Mouse (Mus musculus) MEL (cell line): Measurements from ENCODE around the gene Scn4b.

Experiments
- CHD1 ChIP-seq: IDR thresholded peaks from 2 replicates; pipeline ENCODE4 v1.6.1; 2012; ENCODE audit warnings: low read depth, mild to moderate bottlenecking, inconsistent platforms, low read length, improper control_type of control experiment
- CTCF ChIP-seq, 3 experiments: IDR thresholded peaks in 2 of 3; conservative IDR thresholded peaks in 1 of 3; 2 replicates each; pipeline ENCODE4 v1.5.1; 2011 to 2012; ENCODE audit warnings: low read length in 3 of 3, low read depth in 2 of 3, mild to moderate bottlenecking in 2 of 3, improper control_type of control experiment in 1 of 3, inconsistent platforms in 1 of 3, mixed read lengths in 1 of 3, moderate library complexity in 1 of 3; ENCODE audit not compliant: control insufficient read depth in 1 of 3, insufficient read depth in 1 of 3, poor library complexity in 1 of 3, severe bottlenecking in 1 of 3
- GABPA ChIP-seq: IDR thresholded peaks from 2 replicates; pipeline ENCODE4 v1.6.1; 2012; ENCODE audit warnings: low read depth, mild to moderate bottlenecking, inconsistent platforms, low read length, improper control_type of control experiment, moderate library complexity
- KAT2A ChIP-seq: conservative IDR thresholded peaks from 2 replicates; pipeline ENCODE4 v1.6.1; 2012; ENCODE audit warnings: low read depth, low read length, improper control_type of control experiment, inconsistent platforms
- MXI1 ChIP-seq: IDR thresholded peaks from 2 replicates; pipeline ENCODE4 v1.6.1; 2011; ENCODE audit warnings: mild to moderate bottlenecking, low read depth, low read length, improper control_type of control experiment
- NELFE ChIP-seq: IDR thresholded peaks from 2 replicates; pipeline ENCODE4 v1.6.1; 2011; ENCODE audit warnings: low read depth, low read length, improper control_type of control experiment
- POLR2A ChIP-seq, 2 experiments: IDR thresholded peaks; 2 replicates each; pipeline ENCODE4 v1.6.1; 2011 to 2012; ENCODE audit warnings: low read length in 2 of 2, mild to moderate bottlenecking in 2 of 2, control low read depth in 1 of 2, improper control_type of control experiment in 1 of 2, low read depth in 1 of 2, moderate library complexity in 1 of 2; ENCODE audit not compliant: control insufficient read depth in 1 of 2, insufficient read depth in 1 of 2, poor library complexity in 1 of 2
- TAL1 ChIP-seq: IDR thresholded peaks from 2 replicates; pipeline ENCODE4 v1.6.1; 2012; ENCODE audit warnings: mild to moderate bottlenecking, inconsistent platforms, low read length, moderate library complexity, mixed read lengths
- USF2 ChIP-seq, 2 experiments: IDR thresholded peaks; 2 replicates each; pipeline ENCODE4 v1.6.1; 2011 to 2012; ENCODE audit warnings: improper control_type of control experiment in 2 of 2, low read length in 2 of 2, borderline replicate concordance in 1 of 2, inconsistent platforms in 1 of 2, low read depth in 1 of 2, mild to moderate bottlenecking in 1 of 2; ENCODE audit not compliant: insufficient read depth in 1 of 2
- ZC3H11A ChIP-seq: IDR thresholded peaks from 2 replicates; pipeline ENCODE4 v1.6.1; 2012; ENCODE audit warnings: low read depth, mild to moderate bottlenecking, inconsistent platforms, low read length, improper control_type of control experiment

- TF ChIP-seq NELFE (no peak), POLR2A (IDR thresholded peaks at IDR 0.05; ENCODE audit: control insufficient read depth in 1 of 2, insufficient read depth in 1 of 2, low read depth in 1 of 2, low read length in 2 of 2, poor library complexity in 1 of 2) (no peak), CTCF (IDR thresholded peaks at IDR 0.05 in 2 of 3, conservative IDR thresholded peaks at IDR 0.05 in 1 of 3; ENCODE audit: control insufficient read depth in 1 of 3, insufficient read depth in 1 of 3, low read depth in 2 of 3, low read length in 3 of 3, poor library complexity in 1 of 3, severe bottlenecking in 1 of 3) (no peak), TAL1 (no peak), MXI1 (no peak), USF2 (IDR thresholded peaks at IDR 0.05; ENCODE audit: borderline replicate concordance in 1 of 2, insufficient read depth in 1 of 2, low read depth in 1 of 2, low read length in 2 of 2) (no peak), CHD1 (no peak), ZC3H11A (no peak), KAT2A (no peak), GABPA (no peak)
Measured at GRCm38 (mm10) chr9:45167903-45168302, 29.7 kb downstream of the Scn4b start.
